Mouse (Mus musculus): ENCODE data around the gene Otx1. TPM values are rescaled to one million over a fixed set of nuclear protein-coding genes. Genes with fewer than 3 reads are reported as not detected.
A peak's percentile ranks its signal among the peaks of the same experiment; 100 is the strongest.

Otx1 gene
- polyA plus RNA-seq, 1 experiment from 2014 or later: not detected

- Histone ChIP-seq H3K4me3 (ENCODE audit: low read depth, low read length) (no peak overlapping the region), H3K27me3 (replicated peaks; ENCODE audit: control insufficient read depth, insufficient read depth, low read length) (peaks cover 99% of the 10 kb centered on the region), H3K9me3 (ENCODE audit: control insufficient read depth, low read length) (no peaks in the 10 kb centered on the region), H3K4me1 (replicated peaks; ENCODE audit: control insufficient read depth, insufficient read depth, low read length) (peaks cover under 1% of the 10 kb centered on the region), H3K4me2 (ENCODE audit: low read length) (no peak overlapping the region), H3K36me3 (ENCODE audit: control insufficient read depth, insufficient read depth, low read length) (no peaks in the 10 kb centered on the region), H3K9ac (ENCODE audit: low read length) (no peak overlapping the region), H3K27ac (ENCODE audit: low read depth) (no peak overlapping the region)
- no peak for ATAC-seq (replicated peaks; ENCODE audit: low FRiP score, low TSS enrichment, low read depth)
- DNase-seq (ENCODE audit: low spot score): peak; percentile 77
- 2% methylated on average over 27 of the region's 27 CpGs for WGBS
Measured at GRCm38 (mm10) chr11:21995534-21996324, 7.0 kb downstream of the Otx1 start.

GRCm38 (mm10) chr11:21994377-21995370 lies 8.0 kb downstream of the Otx1 start:
- Histone ChIP-seq H3K9me3 (ENCODE audit: control insufficient read depth, low read length) (no peaks in the 10 kb centered on the region), H3K4me1 (replicated peaks; ENCODE audit: control insufficient read depth, insufficient read depth, low read length) (no peaks in the 10 kb centered on the region; the same call in 1 of the 2 replicates), H3K4me2 (ENCODE audit: low read length) (no peak overlapping the region), H3K27me3 (replicated peaks; ENCODE audit: control insufficient read depth, insufficient read depth, low read length) (peaks cover 96% of the 10 kb centered on the region), H3K27ac (ENCODE audit: low read depth) (no peak overlapping the region), H3K9ac (ENCODE audit: low read length) (no peak overlapping the region), H3K36me3 (ENCODE audit: control insufficient read depth, insufficient read depth, low read length) (no peaks in the 10 kb centered on the region), H3K4me3 (ENCODE audit: low read depth, low read length) (no peak overlapping the region)
- peak; percentile 66 for DNase-seq (ENCODE audit: low spot score)
- ATAC-seq (replicated peaks; ENCODE audit: low FRiP score, low TSS enrichment, low read depth): no peak
- 2% methylated on average over 34 of the region's 34 CpGs for WGBS

GRCm38 (mm10) chr11:21993597-21994376 lies 8.9 kb downstream of the Otx1 start:
- ATAC-seq (replicated peaks; ENCODE audit: low FRiP score, low TSS enrichment, low read depth) (0 out of 2 replicates have a peak, but pooled peaks have one; percentile 14), DNase-seq (ENCODE audit: low spot score) (peak; percentile 88)
- H3K36me3 ChIP-seq (ENCODE audit: control insufficient read depth, insufficient read depth, low read length): no peaks in the 10 kb centered on the region
- H3K9me3 ChIP-seq (ENCODE audit: control insufficient read depth, low read length): no peaks in the 10 kb centered on the region
- H3K9ac ChIP-seq (ENCODE audit: low read length): no peak overlapping the region
- H3K4me1 ChIP-seq (replicated peaks; ENCODE audit: control insufficient read depth, insufficient read depth, low read length): no peaks in the 10 kb centered on the region; the same call in 1 of the 2 replicates
- H3K27ac ChIP-seq (ENCODE audit: low read depth): no peak overlapping the region
- peaks cover 96% of the 10 kb centered on the region for H3K27me3 ChIP-seq (replicated peaks; ENCODE audit: control insufficient read depth, insufficient read depth, low read length)
- no peak overlapping the region for H3K4me2 ChIP-seq (ENCODE audit: low read length)
- 1% methylated on average over 44 of the region's 47 CpGs for WGBS
- H3K4me3 ChIP-seq (ENCODE audit: low read depth, low read length): no peak overlapping the region

GRCm38 (mm10) chr11:21992761-21993596 lies 9.7 kb downstream of the Otx1 start:
- Histone ChIP-seq H3K27me3 (replicated peaks; ENCODE audit: control insufficient read depth, insufficient read depth, low read length) (peaks cover 96% of the 10 kb centered on the region), H3K9ac (ENCODE audit: low read length) (no peak overlapping the region), H3K36me3 (ENCODE audit: control insufficient read depth, insufficient read depth, low read length) (no peaks in the 10 kb centered on the region), H3K4me1 (replicated peaks; ENCODE audit: control insufficient read depth, insufficient read depth, low read length) (no peaks in the 10 kb centered on the region; the same call in 1 of the 2 replicates), H3K27ac (ENCODE audit: low read depth) (no peak overlapping the region), H3K4me2 (ENCODE audit: low read length) (no peak overlapping the region), H3K4me3 (ENCODE audit: low read depth, low read length) (peak overlapping the region; percentile 13), H3K9me3 (ENCODE audit: control insufficient read depth, low read length) (no peaks in the 10 kb centered on the region)
- peak; percentile 84 for DNase-seq (ENCODE audit: low spot score)
- 2% methylated on average over 94 of the region's 96 CpGs for WGBS
- ATAC-seq (replicated peaks; ENCODE audit: low FRiP score, low TSS enrichment, low read depth): peak; percentile 49; the same call in 1 of the 2 replicates

- Histone ChIP-seq H3K27me3 (replicated peaks; ENCODE audit: control insufficient read depth, insufficient read depth, low read length) (peaks cover 68% of the 10 kb centered on the region), H3K9ac (ENCODE audit: low read length) (no peak overlapping the region), H3K4me1 (replicated peaks; ENCODE audit: control insufficient read depth, insufficient read depth, low read length) (no peaks in the 10 kb centered on the region), H3K4me2 (ENCODE audit: low read length) (no peak overlapping the region), H3K9me3 (ENCODE audit: control insufficient read depth, low read length) (no peaks in the 10 kb centered on the region), H3K4me3 (ENCODE audit: low read depth, low read length) (no peak overlapping the region), H3K27ac (ENCODE audit: low read depth) (no peak overlapping the region), H3K36me3 (ENCODE audit: control insufficient read depth, insufficient read depth, low read length) (no peaks in the 10 kb centered on the region)
- 91% methylated on average over 1 of the region's 1 CpGs for WGBS
- no peak for ATAC-seq (replicated peaks; ENCODE audit: low FRiP score, low TSS enrichment, low read depth)
- DNase-seq (ENCODE audit: low spot score): no peak
Measured at GRCm38 (mm10) chr11:21988398-21988946, 14.2 kb downstream of the Otx1 start.

GRCm38 (mm10) chr11:21985118-21985517 lies 17.6 kb downstream of the Otx1 start:
- no peak for DNase-seq (ENCODE audit: low spot score)
- Histone ChIP-seq H3K9ac (ENCODE audit: low read length) (no peak overlapping the region), H3K9me3 (ENCODE audit: control insufficient read depth, low read length) (no peaks in the 10 kb centered on the region), H3K4me2 (ENCODE audit: low read length) (no peak overlapping the region), H3K36me3 (ENCODE audit: control insufficient read depth, insufficient read depth, low read length) (no peaks in the 10 kb centered on the region), H3K4me3 (ENCODE audit: low read depth, low read length) (no peak overlapping the region), H3K4me1 (replicated peaks; ENCODE audit: control insufficient read depth, insufficient read depth, low read length) (no peaks in the 10 kb centered on the region), H3K27me3 (replicated peaks; ENCODE audit: control insufficient read depth, insufficient read depth, low read length) (peaks cover 39% of the 10 kb centered on the region), H3K27ac (ENCODE audit: low read depth) (no peak overlapping the region)
- no peak for ATAC-seq (replicated peaks; ENCODE audit: low FRiP score, low TSS enrichment, low read depth)
- 67% methylated on average over 1 of the region's 1 CpGs for WGBS

- H3K4me2 ChIP-seq (ENCODE audit: low read length): no peak overlapping the region
- no peaks in the 10 kb centered on the region for H3K4me1 ChIP-seq (replicated peaks; ENCODE audit: control insufficient read depth, insufficient read depth, low read length)
- no peaks in the 10 kb centered on the region for H3K9me3 ChIP-seq (ENCODE audit: control insufficient read depth, low read length)
- H3K27ac ChIP-seq (ENCODE audit: low read depth): no peak overlapping the region
- H3K9ac ChIP-seq (ENCODE audit: low read length): no peak overlapping the region
- H3K27me3 ChIP-seq (replicated peaks; ENCODE audit: control insufficient read depth, insufficient read depth, low read length): no peaks in the 10 kb centered on the region
- H3K36me3 ChIP-seq (ENCODE audit: control insufficient read depth, insufficient read depth, low read length): no peaks in the 10 kb centered on the region
- no peak for DNase-seq (ENCODE audit: low spot score)
- ATAC-seq (replicated peaks; ENCODE audit: low FRiP score, low TSS enrichment, low read depth): no peak
- H3K4me3 ChIP-seq (ENCODE audit: low read depth, low read length): no peak overlapping the region
- 77% methylated on average over 5 of the region's 5 CpGs for WGBS
Measured at GRCm38 (mm10) chr11:21974005-21974531, 28.6 kb downstream of the Otx1 start.
